Mouse (Mus musculus) kidney, postnatal 25 days (tissue): ENCODE results near the gene Dffb.

Source experiments
- DNase-seq, 2 experiments: peaks; one replicate each; pipeline ENCODE4 v3.0.0; 2021; ENCODE audit warnings: mixed read lengths in 2 of 2

Dffb gene

GRCm38 (mm10) chr4:153962631-153963030, 12.3 kb downstream of the Dffb start:
- no peak for DNase-seq

- peak; percentile 28 to 74 for DNase-seq
Measured at GRCm38 (mm10) chr4:153957444-153958250, 17.3 kb downstream of the Dffb start.

- peak; percentile 96 to 98 for DNase-seq
Measured at GRCm38 (mm10) chr4:153956569-153957405, 18.1 kb downstream of the Dffb start, which contains the start of gene A430005L14Rik. TSS of gene A430005L14Rik (plus strand) at chr4:153957237.

GRCm38 (mm10) chr4:153955651-153956050, 19.3 kb downstream of the Dffb start:
- DNase-seq = no peak

- DNase-seq = no peak
Measured at GRCm38 (mm10) chr4:153951692-153952091, 23.2 kb downstream of the Dffb start.

- DNase-seq = no peak
Measured at GRCm38 (mm10) chr4:153951150-153951549, 23.8 kb downstream of the Dffb start.

GRCm38 (mm10) chr4:153950372-153950771, 24.6 kb downstream of the Dffb start:
- no peak for DNase-seq

GRCm38 (mm10) chr4:153945741-153946140, 29.2 kb downstream of the Dffb start:
- DNase-seq = no peak

GRCm38 (mm10) chr4:153944261-153944660, 30.7 kb downstream of the Dffb start:
- no peak for DNase-seq

- peak in 1 of 2 experiments; percentile 33 for DNase-seq
Measured at GRCm38 (mm10) chr4:153943243-153943642, 31.7 kb downstream of the Dffb start.

- no peak for DNase-seq
Measured at GRCm38 (mm10) chr4:153929921-153930320, 45.0 kb downstream of the Dffb start.

- no peak for DNase-seq
Measured at GRCm38 (mm10) chr4:153929425-153929824, 45.5 kb downstream of the Dffb start.

GRCm38 (mm10) chr4:153928772-153929299, 46.1 kb downstream of the Dffb start:
- DNase-seq = no peak

GRCm38 (mm10) chr4:153922090-153922489, 52.8 kb downstream of the Dffb start:
- peak in 1 of 2 experiments; percentile 25 for DNase-seq

GRCm38 (mm10) chr4:153920517-153921233, 54.3 kb downstream of the Dffb start:
- DNase-seq = no peak

GRCm38 (mm10) chr4:153917773-153918500, 57.0 kb downstream of the Dffb start:
- no peak for DNase-seq
